Mouse (Mus musculus) CH12.LX (cell line): ENCODE results near the gene Robo1.

Experiments
- EP300 ChIP-seq: IDR thresholded peaks from 2 replicates; pipeline ENCODE4 v1.6.1; 2011; ENCODE audit warnings: low read length, improper control_type of control experiment
- MEF2A ChIP-seq: IDR thresholded peaks from 2 replicates; pipeline ENCODE4 v1.6.1; 2014; ENCODE audit warnings: low read depth, mild to moderate bottlenecking, inconsistent platforms, low read length, improper control_type of control experiment, borderline replicate concordance
- POLR2A ChIP-seq: IDR thresholded peaks from 2 replicates; pipeline ENCODE4 v1.6.1; 2011; ENCODE audit warnings: low read depth, mild to moderate bottlenecking, improper control_type of control experiment, low read length
- UBTF ChIP-seq: IDR thresholded peaks from 2 replicates; pipeline ENCODE4 v1.6.1; 2012; ENCODE audit warnings: low read depth, mild to moderate bottlenecking, inconsistent platforms, low read length, improper control_type of control experiment, moderate library complexity

DNA sequence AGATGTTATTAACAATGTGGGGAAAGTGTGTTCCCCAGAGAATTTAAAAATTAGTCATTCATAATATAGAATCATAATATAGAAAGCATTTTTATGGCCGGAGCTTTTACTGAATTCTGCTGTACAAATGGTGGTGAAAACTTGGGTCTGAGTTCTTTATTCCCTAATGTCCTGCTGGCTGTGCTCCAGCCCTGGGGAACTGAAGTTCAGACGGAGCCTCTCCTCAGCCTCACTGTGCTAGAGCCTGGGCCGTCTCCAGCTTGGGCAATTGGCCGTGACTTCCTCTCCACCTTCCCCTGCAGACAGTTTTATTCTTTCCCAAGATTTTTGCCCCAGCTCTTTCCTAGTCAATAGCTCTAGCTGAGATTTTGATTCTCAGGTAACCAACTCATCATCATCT lies 429.0 kb downstream of the Robo1 start:
- TF ChIP-seq POLR2A (no peak), EP300 (no peak), MEF2A (no peak), UBTF (no peak)
